Mouse (Mus musculus) liver, embryonic 14.5 days (tissue): ENCODE measurements at regions not wholly inside any gene's neighbourhood (a gene's known extent, or its start where the extent isn't known, plus 50 kb on each side); places are given as distances from the start of the nearest gene placed in this dataset.

ENCODE experiments used
- CTCF ChIP-seq: IDR thresholded peaks from 2 replicates; pipeline ENCODE4 v1.5.1; 2016; ENCODE audit warnings: antibody characterized with exemption, low read depth, control low read depth
- EP300 ChIP-seq: IDR thresholded peaks from 2 replicates; pipeline ENCODE4 v1.6.1; 2016; ENCODE audit warnings: antibody characterized with exemption, low read depth

DNA sequence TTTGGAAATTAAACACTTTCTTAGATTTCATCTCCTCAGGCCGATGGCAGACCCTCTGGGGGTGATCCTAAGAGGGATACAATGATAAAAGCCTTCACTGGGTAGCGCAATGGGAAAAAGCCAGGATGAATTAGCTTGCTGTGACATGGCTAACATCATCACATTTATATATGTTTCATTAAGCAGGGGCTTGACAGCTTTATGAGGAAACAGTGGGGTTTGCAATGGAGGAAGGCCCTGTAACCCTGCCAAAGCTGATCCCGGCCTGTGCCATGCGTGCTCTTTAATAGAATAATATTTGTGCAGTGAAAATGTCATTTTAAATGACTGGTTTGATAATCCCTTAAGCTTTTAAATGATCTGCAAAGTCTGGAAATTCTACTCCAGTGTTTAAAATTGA, 298.5 kb downstream of the Slc4a3 start:
- TF ChIP-seq CTCF (no peak), EP300 (no peak)
